Mouse (Mus musculus) kidney, postnatal 0 days (tissue): ENCODE measurements around the gene Rab11fip3. TPM values are rescaled to one million over a fixed set of nuclear protein-coding genes. Genes with fewer than 3 reads are reported as not detected.

Source experiments
- ATAC-seq: fragments of 200-750 bp; cut with Nextera tagmentation; replicated peaks from 2 replicates; pipeline ENCODE4 v1.8.0; 2017; ENCODE audit warnings: low read depth, moderate number of reproducible peaks, moderate TSS enrichment, moderate library complexity; ENCODE audit not compliant: low FRiP score
- DNase-seq: peaks from one replicate; pipeline ENCODE4 v3.0.0-alpha.2; 2016; ENCODE audit warnings: low spot score
- H3K27ac ChIP-seq: fragments of 300-500 bp; sonication (generic); 2 replicates; pipeline ENCODE4 v1.5.1; 2014; ENCODE audit warnings: mild to moderate bottlenecking
- H3K27me3 ChIP-seq: fragments of 300-500 bp; sonication (generic); 2 replicates; pipeline ENCODE4 v1.6.1; 2014; ENCODE audit warnings: low read length, mixed read lengths; ENCODE audit not compliant: insufficient read depth
- H3K36me3 ChIP-seq: fragments of 300-500 bp; sonication (generic); 2 replicates; pipeline ENCODE4 v1.6.1; 2014; ENCODE audit warnings: low read length, mixed read lengths; ENCODE audit not compliant: insufficient read depth
- H3K4me1 ChIP-seq: fragments of 300-500 bp; sonication (generic); replicated peaks from 2 replicates; pipeline ENCODE4 v1.6.1; 2014; ENCODE audit warnings: antibody characterized with exemption, low read length, mixed read lengths; ENCODE audit not compliant: insufficient read depth
- H3K4me2 ChIP-seq: fragments of 300-500 bp; sonication (generic); 2 replicates; pipeline ENCODE4 v1.6.1; 2014; ENCODE audit warnings: mild to moderate bottlenecking, low read length, moderate library complexity, mixed read lengths
- H3K4me3 ChIP-seq: fragments of 300-500 bp; sonication (generic); replicated peaks from 2 replicates; pipeline ENCODE4 v1.5.1; 2014; ENCODE audit warnings: low read depth, low read length
- H3K9ac ChIP-seq: fragments of 300-500 bp; sonication (generic); 2 replicates; pipeline ENCODE4 v1.6.1; 2014; ENCODE audit warnings: low read depth, low read length
- H3K9me3 ChIP-seq: fragments of 300-500 bp; sonication (generic); replicated peaks from 2 replicates; pipeline ENCODE4 v1.6.1; 2016; ENCODE audit warnings: low read length, inconsistent platforms, mixed read lengths
- CTCF ChIP-seq: IDR thresholded peaks from 2 replicates; pipeline ENCODE4 v1.5.1; 2016; ENCODE audit warnings: antibody characterized with exemption, low read depth, mild to moderate bottlenecking, moderate library complexity
- WGBS: fragments of 180-500 bp; shearing (Covaris S2); extraction: QIAGEN DNeasy Blood & Tissue Kit; methylation state at CpG from one replicate; pipeline ENCODE4 v1.1.7; 2014; 5-methylcytosine and 5-hydroxymethylcytosine counted together
- polyA plus RNA-seq: library from polyadenylated mRNA; unstranded; fragments of >200 nt; fragmentation: Nextera tagmentation; extraction: Ambion mirVana; gene quantifications from 2 replicates; pipeline ENCODE4 v1.2.1, GENCODE M21; 2015

The Rab11fip3 gene
- polyA plus RNA-seq, 1 experiment from 2014 or later: 35.3 TPM

GRCm38 (mm10) chr17:26054133-26054845, 15.1 kb downstream of the Rab11fip3 start:
- no peaks in the 10 kb centered on the region for H3K36me3 ChIP-seq
- H3K4me1 ChIP-seq: peaks cover 12% of the 10 kb centered on the region; the same call in 1 of the 2 replicates
- peak; percentile 23; the same call in 1 of the 2 replicates for TF ChIP-seq CTCF
- WGBS: 32% methylated on average over 17 of the region's 17 CpGs
- peak overlapping the region; percentile 77 for H3K27ac ChIP-seq
- no peak overlapping the region for H3K9ac ChIP-seq
- H3K9me3 ChIP-seq: no peaks in the 10 kb centered on the region
- ATAC-seq: peak; percentile 87
- H3K4me3 ChIP-seq: no peak overlapping the region
- H3K4me2 ChIP-seq: no peak overlapping the region
- peak; percentile 92 for DNase-seq
- no peaks in the 10 kb centered on the region for H3K27me3 ChIP-seq

- no peak for TF ChIP-seq CTCF
- no peak overlapping the region for H3K9ac ChIP-seq
- H3K4me3 ChIP-seq: no peak overlapping the region
- no peaks in the 10 kb centered on the region for H3K27me3 ChIP-seq
- DNase-seq: no peak
- no peak overlapping the region for H3K27ac ChIP-seq
- no peak for ATAC-seq
- no peak overlapping the region for H3K4me2 ChIP-seq
- H3K4me1 ChIP-seq: peaks cover 12% of the 10 kb centered on the region; the same call in 1 of the 2 replicates
- no peaks in the 10 kb centered on the region for H3K9me3 ChIP-seq
- 86% methylated on average over 4 of the region's 4 CpGs for WGBS
- no peaks in the 10 kb centered on the region for H3K36me3 ChIP-seq
Measured at GRCm38 (mm10) chr17:26052706-26053105, 16.6 kb downstream of the Rab11fip3 start.

GRCm38 (mm10) chr17:26052074-26052473, 17.3 kb downstream of the Rab11fip3 start:
- Histone ChIP-seq H3K4me1 (peaks cover 9% of the 10 kb centered on the region; the same call in 1 of the 2 replicates), H3K36me3 (no peaks in the 10 kb centered on the region), H3K27ac (no peak overlapping the region), H3K4me3 (no peak overlapping the region), H3K9ac (no peak overlapping the region), H3K4me2 (no peak overlapping the region), H3K9me3 (no peaks in the 10 kb centered on the region), H3K27me3 (no peaks in the 10 kb centered on the region)
- ATAC-seq: no peak
- no peak for TF ChIP-seq CTCF
- no peak for DNase-seq
- 80% methylated on average over 4 of the region's 4 CpGs for whole genome bisulfite sequencing

- Histone ChIP-seq H3K4me3 (no peak overlapping the region), H3K36me3 (no peaks in the 10 kb centered on the region), H3K9ac (no peak overlapping the region), H3K27me3 (no peaks in the 10 kb centered on the region), H3K4me2 (no peak overlapping the region), H3K9me3 (no peaks in the 10 kb centered on the region), H3K4me1 (no peaks in the 10 kb centered on the region), H3K27ac (no peak overlapping the region)
- no peak for TF ChIP-seq CTCF
- ATAC-seq (no peak), DNase-seq (no peak)
- 82% methylated on average over 8 of the region's 8 CpGs for WGBS
Measured at GRCm38 (mm10) chr17:26048118-26048517, 21.2 kb downstream of the Rab11fip3 start.

- 64% methylated on average over 10 of the region's 10 CpGs for WGBS
- no peak overlapping the region for H3K4me3 ChIP-seq
- no peaks in the 10 kb centered on the region for H3K4me1 ChIP-seq
- DNase-seq (no peak), ATAC-seq (no peak)
- no peak overlapping the region for H3K27ac ChIP-seq
- no peak overlapping the region for H3K4me2 ChIP-seq
- no peak for TF ChIP-seq CTCF
- H3K27me3 ChIP-seq: no peaks in the 10 kb centered on the region
- no peaks in the 10 kb centered on the region for H3K36me3 ChIP-seq
- no peak overlapping the region for H3K9ac ChIP-seq
- no peaks in the 10 kb centered on the region for H3K9me3 ChIP-seq
Measured at GRCm38 (mm10) chr17:26046253-26046997, 22.9 kb downstream of the Rab11fip3 start.

GRCm38 (mm10) chr17:26045285-26045684, 24.1 kb downstream of the Rab11fip3 start:
- Histone ChIP-seq H3K4me3 (no peak overlapping the region), H3K9me3 (no peaks in the 10 kb centered on the region), H3K4me2 (no peak overlapping the region), H3K36me3 (no peaks in the 10 kb centered on the region), H3K4me1 (no peaks in the 10 kb centered on the region), H3K27ac (no peak overlapping the region), H3K27me3 (no peaks in the 10 kb centered on the region), H3K9ac (no peak overlapping the region)
- peak; percentile 49 for DNase-seq
- 46% methylated on average over 4 of the region's 4 CpGs for WGBS
- TF ChIP-seq CTCF: no peak
- ATAC-seq: no peak
